Mouse (Mus musculus) lung, postnatal 0 days (tissue): ENCODE measurements around the gene Hoxa7. TPM values are rescaled to one million over a fixed set of nuclear protein-coding genes. Genes with fewer than 3 reads are reported as not detected.

Experiments used
- ATAC-seq: fragments of 200-750 bp; cut with Nextera tagmentation; 2 replicates; pipeline ENCODE4 v1.8.0; 2017; ENCODE audit warnings: moderate library complexity
- DNase-seq: peaks from one replicate; pipeline ENCODE4 v3.0.0-alpha.2; 2016; ENCODE audit warnings: low spot score
- H3K27ac ChIP-seq: fragments of 300-500 bp; sonication (generic); 2 replicates; pipeline ENCODE4 v1.5.1; 2014; ENCODE audit warnings: antibody characterized with exemption, mild to moderate bottlenecking, low read length, mixed read lengths
- H3K27me3 ChIP-seq: fragments of 300-500 bp; sonication (generic); replicated peaks from 2 replicates; pipeline ENCODE4 v1.6.1; 2014; ENCODE audit warnings: low read length, mixed read lengths; ENCODE audit not compliant: insufficient read depth
- H3K36me3 ChIP-seq: fragments of 300-500 bp; sonication (generic); 2 replicates; pipeline ENCODE4 v1.6.1; 2014; ENCODE audit warnings: low read length, mixed read lengths; ENCODE audit not compliant: insufficient read depth
- H3K4me1 ChIP-seq: fragments of 300-500 bp; sonication (generic); 2 replicates; pipeline ENCODE4 v1.6.1; 2014; ENCODE audit warnings: antibody characterized with exemption, low read depth, low read length, mixed read lengths; ENCODE audit not compliant: insufficient read depth
- H3K4me2 ChIP-seq: fragments of 300-500 bp; sonication (generic); replicated peaks from 2 replicates; pipeline ENCODE4 v1.6.1; 2014; ENCODE audit warnings: low read depth, mild to moderate bottlenecking, low read length, moderate library complexity, mixed read lengths
- H3K4me3 ChIP-seq: fragments of 300-500 bp; sonication (generic); 2 replicates; pipeline ENCODE4 v1.5.1; 2014; ENCODE audit warnings: low read depth, low read length
- H3K9ac ChIP-seq: fragments of 300-500 bp; sonication (generic); replicated peaks from 2 replicates; pipeline ENCODE4 v1.6.1; 2014; ENCODE audit warnings: low read depth, mild to moderate bottlenecking
- H3K9me3 ChIP-seq: fragments of 300-500 bp; sonication (generic); 2 replicates; pipeline ENCODE4 v1.6.1; 2016; ENCODE audit warnings: low read length, mixed read lengths
- CTCF ChIP-seq: IDR thresholded peaks from 2 replicates; pipeline ENCODE4 v1.5.1; 2016; ENCODE audit warnings: antibody characterized with exemption, mild to moderate bottlenecking
- EP300 ChIP-seq: IDR thresholded peaks from 2 replicates; pipeline ENCODE4 v1.6.1; 2016; ENCODE audit warnings: antibody characterized with exemption, mild to moderate bottlenecking, control low read depth
- WGBS: fragments of 180-500 bp; shearing (Covaris S2); extraction: QIAGEN DNeasy Blood & Tissue Kit; methylation state at CpG from one replicate; pipeline ENCODE4 v1.1.7; 2014; 5-methylcytosine and 5-hydroxymethylcytosine counted together
- polyA plus RNA-seq: library from polyadenylated mRNA; unstranded; fragments of >200 nt; fragmentation: Nextera tagmentation; extraction: Ambion mirVana; gene quantifications from 2 replicates; pipeline ENCODE4 v1.2.1, GENCODE M21; 2015

The Hoxa7 gene
- polyA plus RNA-seq, 1 experiment from 2014 or later: 8.7 TPM

DNA sequence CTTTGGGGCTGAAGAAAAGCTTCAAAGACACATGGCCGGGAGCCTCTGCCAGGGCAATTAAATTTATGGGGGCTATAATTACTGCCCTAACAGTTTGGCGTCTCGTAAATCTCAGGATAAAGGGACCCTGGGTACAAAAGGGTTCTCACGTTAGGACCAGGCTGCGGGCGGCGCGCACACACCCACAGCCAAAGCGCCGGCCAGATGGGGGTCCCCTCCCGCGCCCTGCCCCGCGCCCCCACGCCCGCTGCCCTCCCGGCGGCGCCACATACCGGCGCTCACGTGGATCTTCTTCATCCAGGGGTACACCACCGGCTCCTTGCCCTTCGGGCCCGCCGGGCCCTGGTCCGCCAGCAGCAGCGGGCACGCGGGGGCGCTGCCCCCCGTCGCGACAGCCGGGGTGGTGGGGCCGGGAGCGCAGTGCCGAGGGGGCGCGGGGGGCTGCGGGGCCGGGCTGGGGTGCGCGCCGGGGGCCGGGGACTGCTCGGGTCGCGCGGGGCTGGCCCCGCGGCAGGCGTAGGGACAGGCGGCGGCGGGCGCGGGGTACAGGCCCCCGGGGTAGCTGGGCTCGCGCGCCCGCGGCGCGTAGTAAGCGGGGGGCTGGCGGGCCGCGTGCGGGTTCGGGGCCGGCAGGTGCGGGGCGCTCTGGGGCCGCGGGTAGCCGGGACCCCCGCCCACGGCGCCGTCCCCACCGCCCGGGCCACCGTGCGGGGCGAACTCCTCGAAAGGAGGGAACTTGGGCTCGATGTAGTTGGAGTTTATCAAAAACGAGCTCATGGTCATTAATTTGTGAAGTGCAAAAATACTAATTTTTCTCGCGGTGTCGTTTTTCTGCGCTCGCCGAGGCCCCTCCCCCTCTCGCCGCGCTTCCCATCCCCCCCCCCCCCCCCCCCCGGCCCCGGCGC lies 30.5 kb downstream of the Hoxa7 start, which contains the start of gene Hoxa4:
Hoxa4 (minus strand) TSS at position 848 of the 905 bp plus-strand sequence.
- Histone ChIP-seq H3K4me2 (peak within 1 kb of the TSS; percentile 90), H3K36me3 (no peaks in the 10 kb centered on the region), H3K4me3 (peak within 1 kb of the TSS; percentile 62), H3K27ac (peak within 1 kb of the TSS; percentile 93), H3K9me3 (no peaks in the 10 kb centered on the region), H3K27me3 (0 out of 2 replicates have a peak, but pooled peaks cover 13% of the 10 kb centered on the region), H3K9ac (peak within 1 kb of the TSS; percentile 79), H3K4me1 (peaks cover 3% of the 10 kb centered on the region; the same call in 1 of the 2 replicates)
- ATAC-seq: 0 out of 2 replicates have a peak, but pooled peaks have one; percentile 15
- WGBS: under 1% methylated on average over 52 of the region's 102 CpGs
- no peak; the same call in 1 of the 2 replicates for TF ChIP-seq CTCF
- no peak for TF ChIP-seq EP300
- no peak for DNase-seq

DNA sequence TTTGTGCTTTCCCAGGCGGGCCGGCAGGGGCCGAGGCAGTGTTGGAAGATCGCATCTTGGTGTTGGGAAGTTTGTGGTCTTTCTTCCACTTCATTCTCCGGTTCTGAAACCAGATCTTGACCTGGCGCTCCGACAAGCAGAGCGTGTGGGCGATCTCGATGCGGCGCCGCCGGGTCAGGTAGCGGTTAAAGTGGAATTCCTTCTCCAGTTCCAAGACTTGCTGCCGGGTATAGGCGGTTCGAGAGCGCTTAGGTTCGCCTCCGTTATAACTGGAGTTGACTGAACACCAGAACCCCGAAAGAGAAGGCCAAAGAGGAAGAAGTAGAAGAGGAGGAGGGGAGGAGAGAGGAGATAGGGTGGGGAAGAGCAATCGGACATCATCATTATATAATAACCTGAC lies 31.2 kb downstream of the Hoxa7 start:
- no peaks in the 10 kb centered on the region for H3K9me3 ChIP-seq
- peak overlapping the region; percentile 93 for H3K27ac ChIP-seq
- WGBS: 3% methylated on average over 23 of the region's 23 CpGs
- peak overlapping the region; percentile 62 for H3K4me3 ChIP-seq
- ATAC-seq: no peak
- H3K9ac ChIP-seq: peak overlapping the region; percentile 79
- DNase-seq: peak; percentile 75
- no peaks in the 10 kb centered on the region for H3K36me3 ChIP-seq
- H3K4me1 ChIP-seq: peaks cover 3% of the 10 kb centered on the region; the same call in 1 of the 2 replicates
- TF ChIP-seq CTCF (0 out of 2 replicates have a peak, but pooled peaks have one; percentile 17), EP300 (no peak)
- H3K27me3 ChIP-seq: 0 out of 2 replicates have a peak, but pooled peaks cover 13% of the 10 kb centered on the region
- peak overlapping the region; percentile 90 for H3K4me2 ChIP-seq

DNA sequence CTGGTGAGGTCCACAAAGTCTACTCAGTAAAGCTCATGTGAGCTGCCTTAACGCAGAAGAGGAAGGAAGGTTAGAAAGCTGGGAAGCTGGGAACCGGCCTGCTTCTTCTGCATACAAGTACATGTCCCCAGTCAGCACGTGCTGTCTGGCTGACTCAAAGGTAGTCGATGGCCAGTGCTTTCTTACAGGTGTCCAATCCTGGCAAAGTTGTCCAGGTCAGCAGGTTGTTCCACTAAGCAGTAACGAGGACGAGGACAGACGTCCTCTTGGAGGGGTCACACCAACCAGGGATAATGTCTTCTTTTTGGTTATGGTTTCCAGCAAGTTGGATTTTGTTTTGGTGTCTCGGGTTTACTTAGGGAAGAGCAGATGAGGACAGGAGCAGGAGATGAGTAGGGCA lies 31.7 kb downstream of the Hoxa7 start:
- H3K9ac ChIP-seq: 0 out of 2 replicates have a peak overlapping the region, but pooled peaks have one; percentile 79

DNA sequence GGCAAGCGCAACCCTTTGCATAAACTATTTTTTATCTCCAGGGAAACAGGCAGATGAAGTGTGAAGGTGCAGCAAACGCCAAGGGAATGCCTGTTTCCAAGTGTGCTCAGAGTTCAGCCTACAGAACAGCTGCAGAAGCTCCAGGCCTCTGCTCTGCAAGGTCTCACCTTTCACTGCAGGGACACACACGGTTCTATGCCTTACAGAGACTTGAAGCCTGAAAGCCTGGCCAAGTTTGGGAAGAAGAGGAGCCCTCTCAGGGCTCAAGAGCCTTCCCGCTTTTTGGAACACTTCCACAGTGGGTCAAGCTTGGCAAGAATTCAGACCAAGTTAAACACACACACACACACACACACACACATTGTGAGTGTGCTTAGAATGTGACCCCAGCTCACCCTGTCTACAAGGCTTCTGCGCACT lies 32.5 kb downstream of the Hoxa7 start:
- Histone ChIP-seq H3K9me3 (no peaks in the 10 kb centered on the region), H3K36me3 (no peaks in the 10 kb centered on the region), H3K27me3 (peaks cover 14% of the 10 kb centered on the region; the same call in 1 of the 2 replicates), H3K4me1 (peaks cover 9% of the 10 kb centered on the region; the same call in 1 of the 2 replicates), H3K27ac (peak overlapping the region; percentile 93), H3K4me3 (no peak overlapping the region), H3K9ac (no peak overlapping the region), H3K4me2 (no peak overlapping the region)
- peak; percentile 79 for ATAC-seq
- 11% methylated on average over 5 of the region's 5 CpGs for WGBS
- peak; percentile 92 for DNase-seq
- TF ChIP-seq CTCF: no peak
- peak; percentile 23; the same call in 1 of the 2 replicates for TF ChIP-seq EP300

More for the DNA sequence above, 31.7 kb downstream of the Hoxa7 start:
- no peak for TF ChIP-seq CTCF
- TF ChIP-seq EP300: no peak
- H3K4me3 ChIP-seq: peak overlapping the region; percentile 62; the same call in 1 of the 2 replicates
- no peaks in the 10 kb centered on the region for H3K9me3 ChIP-seq
- H3K4me2 ChIP-seq: peak overlapping the region; percentile 90
- WGBS: 15% methylated on average over 8 of the region's 8 CpGs
- H3K36me3 ChIP-seq: no peaks in the 10 kb centered on the region
- ATAC-seq (no peak), DNase-seq (no peak)
- peaks cover 3% of the 10 kb centered on the region; the same call in 1 of the 2 replicates for H3K4me1 ChIP-seq
- H3K27ac ChIP-seq: peak overlapping the region; percentile 93
- H3K27me3 ChIP-seq: 0 out of 2 replicates have a peak, but pooled peaks cover 13% of the 10 kb centered on the region

DNA sequence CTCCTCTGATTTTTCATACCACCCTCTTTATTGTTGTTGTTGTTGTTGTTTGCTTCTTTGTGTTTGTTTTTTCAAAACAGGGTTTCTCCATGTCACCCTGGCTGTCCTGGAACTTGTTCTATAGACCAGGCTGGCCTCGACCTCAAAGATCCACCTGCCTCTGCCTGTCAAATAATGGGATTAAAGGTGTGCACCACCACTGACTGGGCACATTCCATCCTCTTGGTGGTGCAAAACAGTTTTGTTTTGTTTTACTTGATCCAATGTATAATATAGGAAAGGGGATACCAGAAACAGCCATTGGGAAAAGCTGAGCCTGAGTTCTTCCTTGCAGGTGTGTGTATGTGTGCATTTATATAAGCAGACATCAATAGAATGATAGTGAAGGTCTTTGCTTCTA lies 35.2 kb downstream of the Hoxa7 start:
- DNase-seq (no peak), ATAC-seq (no peak)
- Histone ChIP-seq H3K27me3 (peaks cover 19% of the 10 kb centered on the region), H3K4me3 (no peak overlapping the region), H3K9me3 (no peaks in the 10 kb centered on the region), H3K4me2 (no peak overlapping the region), H3K9ac (no peak overlapping the region), H3K27ac (no peak overlapping the region), H3K4me1 (peaks cover 9% of the 10 kb centered on the region; the same call in 1 of the 2 replicates), H3K36me3 (no peaks in the 10 kb centered on the region)
- TF ChIP-seq EP300 (no peak), CTCF (peak; percentile 36)
- WGBS: 69% methylated on average over 1 of the region's 1 CpGs

DNA sequence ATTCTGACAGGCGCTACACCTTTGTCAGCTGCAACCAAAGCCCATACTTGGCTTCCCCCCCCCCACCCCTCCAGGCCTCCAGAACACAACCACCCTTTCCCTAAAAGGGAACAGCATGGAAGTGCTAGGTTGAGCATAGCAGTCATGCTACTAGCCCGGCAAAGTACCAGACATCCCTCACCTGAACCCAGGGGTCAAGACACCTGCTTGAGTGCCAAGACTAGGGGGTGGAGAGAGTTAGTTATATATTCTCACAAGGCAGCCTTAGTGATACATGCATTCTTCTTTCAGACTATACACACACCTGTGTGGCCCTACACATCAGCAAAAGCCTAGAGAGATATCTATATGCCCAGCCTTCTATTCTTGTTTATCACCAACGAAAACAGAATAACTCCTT lies 35.8 kb downstream of the Hoxa7 start:
- Histone ChIP-seq H3K4me3 (no peak overlapping the region), H3K9ac (no peak overlapping the region), H3K9me3 (no peaks in the 10 kb centered on the region), H3K27me3 (peaks cover 20% of the 10 kb centered on the region), H3K36me3 (no peaks in the 10 kb centered on the region), H3K4me1 (peaks cover 9% of the 10 kb centered on the region; the same call in 1 of the 2 replicates), H3K4me2 (peak overlapping the region; percentile 29; the same call in 1 of the 2 replicates), H3K27ac (no peak overlapping the region)
- WGBS: 36% methylated on average over 3 of the region's 3 CpGs
- no peak for DNase-seq
- TF ChIP-seq CTCF: no peak
- no peak for TF ChIP-seq EP300
- ATAC-seq: no peak
